Mouse (Mus musculus) cerebellum, adult 2 months (tissue): ENCODE measurements around the gene Als2cr12. TPM values are rescaled to one million over a fixed set of nuclear protein-coding genes. Genes with fewer than 3 reads are reported as not detected.

ENCODE experiments used
- DNase-seq, 2 experiments: peaks; one replicate each; pipeline ENCODE4 v3.0.0; 2021
- H3K27ac ChIP-seq: fragments of 200-500 bp; 2 replicates; pipeline ENCODE4 v1.5.1; 2012; ENCODE audit warnings: low read length, control low read depth, inconsistent platforms; ENCODE audit not compliant: insufficient read depth
- H3K27me3 ChIP-seq: fragments of 200-500 bp; 2 replicates; pipeline ENCODE4 v1.6.1; 2012; ENCODE audit warnings: inconsistent platforms, mild to moderate bottlenecking, low read length, moderate library complexity; ENCODE audit not compliant: control insufficient read depth, insufficient read depth
- H3K4me1 ChIP-seq: fragments of 200-500 bp; 2 replicates; pipeline ENCODE4 v1.6.1; 2011; ENCODE audit warnings: low read length; ENCODE audit not compliant: control insufficient read depth, insufficient read depth
- H3K4me3 ChIP-seq: fragments of 200-500 bp; replicated peaks from 2 replicates; pipeline ENCODE3; 2011; ENCODE audit warnings: mild to moderate bottlenecking, low read depth, low read length, control low read depth; ENCODE audit not compliant: insufficient read depth
- CTCF ChIP-seq: fragments of 200-500 bp; IDR thresholded peaks from 2 replicates; pipeline ENCODE4 v1.5.1; 2011; ENCODE audit warnings: low read depth, mild to moderate bottlenecking, control low read depth, low read length, moderate library complexity, borderline replicate concordance; ENCODE audit not compliant: insufficient read depth
- POLR2A ChIP-seq: fragments of 200-500 bp; IDR thresholded peaks from 2 replicates; pipeline ENCODE4 v1.6.1; 2011; ENCODE audit warnings: low read length, control low read depth, borderline replicate concordance; ENCODE audit not compliant: insufficient read depth
- WGBS: fragments of 180-500 bp; shearing (Covaris S2); methylation state at CpG from one replicate; pipeline ENCODE4 v1.1.7; 2018; 5-methylcytosine and 5-hydroxymethylcytosine counted together
- polyA plus RNA-seq: library from polyadenylated mRNA; depleted of rRNA; stranded (reverse); fragments of >200 nt; gene quantifications from 2 replicates; pipeline ENCODE4 v1.2.3, GENCODE M21; 2012; rRNA removed

Gene Als2cr12
- polyA plus RNA-seq, 1 experiment: not detected

DNA sequence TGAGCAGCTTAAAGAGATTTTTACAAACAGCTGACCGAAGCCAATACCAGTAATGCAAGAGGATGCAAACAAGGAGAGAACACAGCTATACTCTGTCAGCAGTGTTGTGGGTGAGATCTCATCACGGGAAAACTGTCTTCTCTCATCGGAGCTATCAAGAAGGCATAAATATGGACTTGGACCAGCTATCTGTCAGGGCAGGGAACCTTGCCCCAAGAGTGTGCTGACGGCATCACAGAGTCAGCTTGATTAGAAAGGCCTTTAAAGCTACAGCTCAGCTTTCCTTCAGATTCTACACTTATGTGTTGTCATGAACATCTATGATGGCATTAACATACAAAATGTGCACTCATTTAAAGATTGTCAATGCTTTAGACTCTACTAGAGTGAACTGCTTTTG is 93.1 kb downstream of the Als2cr12 start:
- no peak overlapping the region for H3K4me3 ChIP-seq
- no peaks in the 10 kb centered on the region for H3K27me3 ChIP-seq
- DNase-seq: no peak
- H3K27ac ChIP-seq: no peak overlapping the region
- no peak for TF ChIP-seq CTCF
- no peak for TF ChIP-seq POLR2A
- 71% methylated on average over 4 of the region's 4 CpGs for WGBS
- no peaks in the 10 kb centered on the region for H3K4me1 ChIP-seq

Other genes with a start within 250 kb of the Als2cr12 start
- gene Orc2, start 190.9 kb downstream of the Als2cr12 start, polyA plus RNA-seq: 21.6 and 22.6 TPM in 2 replicates
- 21.8 and 26.3 TPM in 2 replicates for gene Fam126b, start 109.7 kb downstream of the Als2cr12 start, polyA plus RNA-seq
- gene Ndufb3, start 109.6 kb downstream of the Als2cr12 start, polyA plus RNA-seq: 242 and 268 TPM in 2 replicates
- gene Cflar, start 15.5 kb upstream of the Als2cr12 start, polyA plus RNA-seq: 15.4 and 16.1 TPM in 2 replicates
- gene Casp8, start 99.4 kb upstream of the Als2cr12 start, polyA plus RNA-seq: 1.6 and 1.9 TPM in 2 replicates